Mouse (Mus musculus) kidney, postnatal 0 days (tissue): ENCODE results near the gene Gramd1b. TPM values are rescaled to one million over a fixed set of nuclear protein-coding genes. Genes with fewer than 3 reads are reported as not detected.
A peak's percentile ranks its signal among the peaks of the same experiment; 100 is the strongest.

ENCODE experiments used
- ATAC-seq: fragments of 200-750 bp; cut with Nextera tagmentation; replicated peaks from 2 replicates; pipeline ENCODE4 v1.8.0; 2017; ENCODE audit warnings: low read depth, moderate number of reproducible peaks, moderate TSS enrichment, moderate library complexity; ENCODE audit not compliant: low FRiP score
- DNase-seq: peaks from one replicate; pipeline ENCODE4 v3.0.0-alpha.2; 2016; ENCODE audit warnings: low spot score
- H3K27ac ChIP-seq: fragments of 300-500 bp; sonication (generic); 2 replicates; pipeline ENCODE4 v1.5.1; 2014; ENCODE audit warnings: mild to moderate bottlenecking
- H3K27me3 ChIP-seq: fragments of 300-500 bp; sonication (generic); 2 replicates; pipeline ENCODE4 v1.6.1; 2014; ENCODE audit warnings: low read length, mixed read lengths; ENCODE audit not compliant: insufficient read depth
- H3K36me3 ChIP-seq: fragments of 300-500 bp; sonication (generic); 2 replicates; pipeline ENCODE4 v1.6.1; 2014; ENCODE audit warnings: low read length, mixed read lengths; ENCODE audit not compliant: insufficient read depth
- H3K4me1 ChIP-seq: fragments of 300-500 bp; sonication (generic); replicated peaks from 2 replicates; pipeline ENCODE4 v1.6.1; 2014; ENCODE audit warnings: antibody characterized with exemption, low read length, mixed read lengths; ENCODE audit not compliant: insufficient read depth
- H3K4me2 ChIP-seq: fragments of 300-500 bp; sonication (generic); 2 replicates; pipeline ENCODE4 v1.6.1; 2014; ENCODE audit warnings: mild to moderate bottlenecking, low read length, moderate library complexity, mixed read lengths
- H3K4me3 ChIP-seq: fragments of 300-500 bp; sonication (generic); replicated peaks from 2 replicates; pipeline ENCODE4 v1.5.1; 2014; ENCODE audit warnings: low read depth, low read length
- H3K9ac ChIP-seq: fragments of 300-500 bp; sonication (generic); 2 replicates; pipeline ENCODE4 v1.6.1; 2014; ENCODE audit warnings: low read depth, low read length
- H3K9me3 ChIP-seq: fragments of 300-500 bp; sonication (generic); replicated peaks from 2 replicates; pipeline ENCODE4 v1.6.1; 2016; ENCODE audit warnings: low read length, inconsistent platforms, mixed read lengths
- CTCF ChIP-seq: IDR thresholded peaks from 2 replicates; pipeline ENCODE4 v1.5.1; 2016; ENCODE audit warnings: antibody characterized with exemption, low read depth, mild to moderate bottlenecking, moderate library complexity
- WGBS: fragments of 180-500 bp; shearing (Covaris S2); extraction: QIAGEN DNeasy Blood & Tissue Kit; methylation state at CpG from one replicate; pipeline ENCODE4 v1.1.7; 2014; 5-methylcytosine and 5-hydroxymethylcytosine counted together
- polyA plus RNA-seq: library from polyadenylated mRNA; unstranded; fragments of >200 nt; fragmentation: Nextera tagmentation; extraction: Ambion mirVana; gene quantifications from 2 replicates; pipeline ENCODE4 v1.2.1, GENCODE M21; 2015

Gramd1b gene
- polyA plus RNA-seq, 1 experiment from 2014 or later = 9.0 TPM

GRCm38 (mm10) chr9:40409071-40409470, 122.1 kb downstream of the Gramd1b start:
- 41% methylated on average over 2 of the region's 2 CpGs for WGBS
- no peak overlapping the region for H3K4me3 ChIP-seq
- no peak for TF ChIP-seq CTCF
- no peaks in the 10 kb centered on the region for H3K27me3 ChIP-seq
- ATAC-seq (no peak), DNase-seq (no peak)
- no peak overlapping the region for H3K9ac ChIP-seq
- no peak overlapping the region for H3K4me2 ChIP-seq
- 0 out of 2 replicates have a peak, but pooled peaks cover 5% of the 10 kb centered on the region for H3K4me1 ChIP-seq
- no peaks in the 10 kb centered on the region for H3K36me3 ChIP-seq
- H3K9me3 ChIP-seq = no peaks in the 10 kb centered on the region
- peak overlapping the region; percentile 64; the same call in 1 of the 2 replicates for H3K27ac ChIP-seq

GRCm38 (mm10) chr9:40408415-40408814, 122.8 kb downstream of the Gramd1b start:
- Histone ChIP-seq H3K36me3 (no peaks in the 10 kb centered on the region), H3K4me3 (no peak overlapping the region), H3K9me3 (no peaks in the 10 kb centered on the region), H3K27me3 (no peaks in the 10 kb centered on the region), H3K4me2 (no peak overlapping the region), H3K9ac (no peak overlapping the region), H3K27ac (peak overlapping the region; percentile 64), H3K4me1 (0 out of 2 replicates have a peak, but pooled peaks cover 5% of the 10 kb centered on the region)
- WGBS = 24% methylated on average over 3 of the region's 3 CpGs
- DNase-seq = no peak
- no peak for ATAC-seq
- no peak for TF ChIP-seq CTCF

- peak overlapping the region; percentile 64 for H3K27ac ChIP-seq
- no peak overlapping the region for H3K9ac ChIP-seq
- 0 out of 2 replicates have a peak overlapping the region, but pooled peaks have one; percentile 2 for H3K4me2 ChIP-seq
Measured at GRCm38 (mm10) chr9:40407876-40408275, 123.3 kb downstream of the Gramd1b start.

GRCm38 (mm10) chr9:40405804-40406203, 125.4 kb downstream of the Gramd1b start:
- Histone ChIP-seq H3K9ac (no peak overlapping the region), H3K27ac (peak overlapping the region; percentile 16; the same call in 1 of the 2 replicates), H3K9me3 (no peaks in the 10 kb centered on the region), H3K4me3 (no peak overlapping the region), H3K36me3 (no peaks in the 10 kb centered on the region), H3K4me2 (no peak overlapping the region), H3K4me1 (0 out of 2 replicates have a peak, but pooled peaks cover 5% of the 10 kb centered on the region), H3K27me3 (no peaks in the 10 kb centered on the region)
- DNase-seq = no peak
- no peak for ATAC-seq
- no peak for TF ChIP-seq CTCF
- WGBS = 43% methylated on average over 6 of the region's 6 CpGs

More at GRCm38 (mm10) chr9:40407876-40408275, 123.3 kb downstream of the Gramd1b start:
- Histone ChIP-seq H3K4me3 (no peak overlapping the region), H3K9me3 (no peaks in the 10 kb centered on the region), H3K27me3 (no peaks in the 10 kb centered on the region), H3K4me1 (0 out of 2 replicates have a peak, but pooled peaks cover 5% of the 10 kb centered on the region), H3K36me3 (no peaks in the 10 kb centered on the region)
- no peak for TF ChIP-seq CTCF
- ATAC-seq (peak; percentile 77), DNase-seq (peak; percentile 66)
- 28% methylated on average over 5 of the region's 5 CpGs for WGBS

GRCm38 (mm10) chr9:40405263-40405662, 125.9 kb downstream of the Gramd1b start:
- Histone ChIP-seq H3K36me3 (no peaks in the 10 kb centered on the region), H3K4me1 (0 out of 2 replicates have a peak, but pooled peaks cover 5% of the 10 kb centered on the region), H3K4me3 (no peak overlapping the region), H3K27me3 (no peaks in the 10 kb centered on the region), H3K9ac (no peak overlapping the region), H3K27ac (peak overlapping the region; percentile 16), H3K4me2 (no peak overlapping the region), H3K9me3 (no peaks in the 10 kb centered on the region)
- 50% methylated on average over 5 of the region's 5 CpGs for WGBS
- DNase-seq (no peak), ATAC-seq (no peak)
- no peak for TF ChIP-seq CTCF

- H3K27ac ChIP-seq = no peak overlapping the region
- no peak overlapping the region for H3K4me3 ChIP-seq
- no peak overlapping the region for H3K9ac ChIP-seq
- TF ChIP-seq CTCF = no peak
- H3K36me3 ChIP-seq = no peaks in the 10 kb centered on the region
- no peak overlapping the region for H3K4me2 ChIP-seq
- DNase-seq (no peak), ATAC-seq (no peak)
- no peaks in the 10 kb centered on the region for H3K9me3 ChIP-seq
- H3K27me3 ChIP-seq = no peaks in the 10 kb centered on the region
- 0 out of 2 replicates have a peak, but pooled peaks cover 5% of the 10 kb centered on the region for H3K4me1 ChIP-seq
- WGBS = 87% methylated on average over 11 of the region's 11 CpGs
Measured at GRCm38 (mm10) chr9:40404637-40405036, 126.5 kb downstream of the Gramd1b start.

- DNase-seq (no peak), ATAC-seq (no peak)
- Histone ChIP-seq H3K4me3 (no peak overlapping the region), H3K4me2 (no peak overlapping the region), H3K36me3 (no peaks in the 10 kb centered on the region), H3K27ac (no peak overlapping the region), H3K4me1 (0 out of 2 replicates have a peak, but pooled peaks cover 5% of the 10 kb centered on the region), H3K27me3 (no peaks in the 10 kb centered on the region), H3K9ac (no peak overlapping the region), H3K9me3 (no peaks in the 10 kb centered on the region)
- TF ChIP-seq CTCF = no peak
- 75% methylated on average over 7 of the region's 7 CpGs for WGBS
Measured at GRCm38 (mm10) chr9:40403750-40404149, 127.4 kb downstream of the Gramd1b start.
